Mouse (Mus musculus): ENCODE results near the gene Ddx39b.

GRCm38 (mm10) chr17:35210593-35210992 lies 31.0 kb upstream of the Ddx39b start:
- TF ChIP-seq CTCF (IDR thresholded peaks at IDR 0.05) = no peak
- TF ChIP-seq EP300 (IDR thresholded peaks at IDR 0.05; ENCODE audit: insufficient read depth, low read depth, low read length) = no peak

Measured in heart, adult 2 months (tissue).